Mouse (Mus musculus): ENCODE data around the gene Necab3.
A peak's percentile ranks its signal among the peaks of the same experiment; 100 is the strongest.

Necab3 gene

GRCm38 (mm10) chr2:154571976-154572375 lies 13.3 kb upstream of the Necab3 start:
- DNase-seq (ENCODE audit: low read depth, low spot score), result no peak

GRCm38 (mm10) chr2:154571266-154571665 lies 12.6 kb upstream of the Necab3 start:
- DNase-seq (ENCODE audit: low read depth, low spot score), result no peak

GRCm38 (mm10) chr2:154570666-154571065 lies 12.0 kb upstream of the Necab3 start:
- no peak for DNase-seq (ENCODE audit: low read depth, low spot score)

DNA sequence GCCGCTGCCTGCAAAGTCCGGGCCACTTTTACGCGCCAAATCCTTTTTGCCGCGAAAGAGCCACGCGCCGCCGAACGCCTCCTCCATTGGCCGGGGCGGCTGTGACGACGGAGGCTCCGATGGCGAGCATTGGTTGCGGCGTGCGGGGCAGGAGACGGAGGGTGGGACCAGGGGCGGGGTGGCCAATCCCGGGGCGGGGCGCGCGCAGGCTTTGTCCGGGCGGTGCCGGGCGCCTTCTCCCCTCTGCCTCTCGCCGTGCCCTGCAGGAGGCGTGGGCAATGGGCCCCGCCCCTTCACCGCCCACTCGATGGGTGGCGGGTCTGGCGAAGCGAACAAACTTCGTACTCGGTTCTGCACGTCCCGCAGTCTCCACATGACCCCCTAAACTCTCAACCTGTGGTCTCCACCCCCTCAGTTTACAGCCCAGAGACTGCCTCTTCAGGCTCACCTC lies 11.2 kb upstream of the Necab3 start, which contains the start of gene E2f1:
E2f1 (minus strand) TSS at position 57 of the 451 bp plus-strand sequence.
- peak; percentile 97 for DNase-seq (ENCODE audit: low read depth, low spot score)

DNA sequence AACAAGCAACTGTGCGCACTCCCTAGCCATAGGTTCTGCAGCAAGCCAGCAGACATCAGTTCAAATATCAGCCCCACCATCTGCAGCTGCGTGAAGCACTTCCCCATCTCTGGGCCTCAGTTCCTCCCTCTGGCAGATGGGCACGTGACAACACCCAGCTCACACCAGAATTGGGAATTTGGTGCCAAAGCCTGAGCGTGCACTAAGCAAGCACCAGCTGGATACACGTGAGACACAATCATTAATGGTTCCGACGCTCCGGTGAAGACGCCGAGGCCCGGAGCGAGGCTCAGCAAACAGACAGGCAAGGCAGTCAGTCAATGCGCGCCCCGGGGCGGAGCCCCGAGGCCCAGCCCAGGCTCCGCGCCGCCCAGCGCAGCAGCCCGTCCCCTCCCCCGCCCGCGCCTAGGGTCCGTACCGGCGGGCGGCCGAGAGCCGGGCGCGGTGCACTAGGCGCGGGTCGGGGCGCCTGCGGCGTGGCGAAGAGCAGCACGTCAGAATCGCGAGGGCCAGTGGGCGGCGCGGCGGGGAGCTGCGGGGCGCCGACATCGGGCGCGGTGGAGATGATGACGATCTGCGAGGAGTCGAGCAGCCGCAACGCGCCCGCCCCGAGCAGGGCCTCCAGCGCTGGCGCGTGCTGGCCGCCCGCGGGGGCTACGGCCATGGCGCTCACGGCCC lies 10.5 kb upstream of the Necab3 start:
- peak; percentile 71 for DNase-seq (ENCODE audit: low read depth, low spot score)

- peak; percentile 63 for DNase-seq (ENCODE audit: low read depth, low spot score)
Observed at GRCm38 (mm10) chr2:154568329-154569070, 9.8 kb upstream of the Necab3 start.

GRCm38 (mm10) chr2:154567766-154568165 lies 9.1 kb upstream of the Necab3 start:
- no peak for DNase-seq (ENCODE audit: low read depth, low spot score)

DNA sequence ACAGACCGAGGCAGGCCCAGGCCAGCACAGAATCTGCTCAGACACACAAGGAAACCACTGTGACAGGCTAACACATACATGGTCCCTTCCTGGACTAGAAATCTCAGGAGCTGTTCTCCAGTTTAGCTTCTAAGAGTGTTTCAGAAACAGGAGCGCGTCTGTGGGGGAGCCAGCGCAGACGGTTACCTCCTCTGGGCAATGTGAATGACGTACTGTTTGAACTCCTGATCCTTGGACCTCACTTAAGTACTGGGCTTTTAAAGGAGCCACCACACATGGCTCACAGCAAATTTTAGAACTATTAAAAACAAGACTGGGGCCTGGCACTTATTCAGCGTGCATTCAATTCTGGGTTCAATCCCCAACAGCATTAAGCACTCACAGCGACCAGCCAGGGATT lies 8.0 kb upstream of the Necab3 start:
- DNase-seq (ENCODE audit: low read depth, low spot score), result no peak

DNA sequence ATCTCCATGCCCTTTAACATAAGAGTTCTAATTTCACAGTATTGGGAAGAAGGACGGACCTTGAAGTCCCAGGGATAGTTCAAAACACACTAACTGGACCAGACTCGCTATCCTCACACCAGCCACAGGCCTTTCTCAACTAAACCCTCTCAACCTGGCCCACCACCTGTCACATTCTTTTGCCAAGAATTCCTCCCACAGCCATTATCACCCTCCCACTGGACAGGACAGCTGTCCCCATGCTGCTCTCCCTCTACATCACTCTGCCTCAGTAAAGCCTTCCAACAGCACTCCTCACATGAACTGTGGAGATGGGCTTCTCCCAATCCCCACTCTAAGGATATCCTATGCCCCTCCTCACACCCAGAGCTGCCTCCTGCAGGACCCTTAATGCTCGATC lies 6.9 kb upstream of the Necab3 start:
- no peak for DNase-seq (ENCODE audit: low read depth, low spot score)

DNA sequence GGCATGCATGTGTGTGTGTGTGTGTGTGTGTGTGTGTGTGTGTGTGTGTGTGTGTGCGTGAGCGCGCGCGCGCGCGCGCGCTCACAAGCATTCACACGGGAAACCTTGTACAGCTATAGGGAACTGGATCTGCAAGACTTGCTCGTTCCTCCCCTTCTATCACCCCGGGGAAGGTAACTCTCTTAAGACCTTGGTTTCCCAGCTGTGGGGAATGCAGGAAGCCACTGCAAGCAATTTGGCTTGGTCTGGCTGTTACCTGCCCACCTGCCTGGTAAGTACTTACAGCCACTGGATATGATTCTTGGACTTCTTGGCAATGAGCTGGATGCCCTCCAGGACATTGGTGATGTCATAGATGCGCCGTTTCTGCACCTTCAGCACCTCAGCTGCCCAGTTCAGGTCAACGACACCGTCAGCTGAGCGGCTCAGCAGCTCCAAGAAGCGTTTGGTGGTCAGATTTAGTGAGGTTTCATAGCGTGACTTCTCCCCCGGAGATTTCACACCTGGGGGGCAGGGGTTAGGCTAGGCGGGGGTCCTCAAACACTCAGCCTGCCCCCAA lies 5.0 kb upstream of the Necab3 start:
- no peak for DNase-seq (ENCODE audit: low read depth, low spot score)

DNA sequence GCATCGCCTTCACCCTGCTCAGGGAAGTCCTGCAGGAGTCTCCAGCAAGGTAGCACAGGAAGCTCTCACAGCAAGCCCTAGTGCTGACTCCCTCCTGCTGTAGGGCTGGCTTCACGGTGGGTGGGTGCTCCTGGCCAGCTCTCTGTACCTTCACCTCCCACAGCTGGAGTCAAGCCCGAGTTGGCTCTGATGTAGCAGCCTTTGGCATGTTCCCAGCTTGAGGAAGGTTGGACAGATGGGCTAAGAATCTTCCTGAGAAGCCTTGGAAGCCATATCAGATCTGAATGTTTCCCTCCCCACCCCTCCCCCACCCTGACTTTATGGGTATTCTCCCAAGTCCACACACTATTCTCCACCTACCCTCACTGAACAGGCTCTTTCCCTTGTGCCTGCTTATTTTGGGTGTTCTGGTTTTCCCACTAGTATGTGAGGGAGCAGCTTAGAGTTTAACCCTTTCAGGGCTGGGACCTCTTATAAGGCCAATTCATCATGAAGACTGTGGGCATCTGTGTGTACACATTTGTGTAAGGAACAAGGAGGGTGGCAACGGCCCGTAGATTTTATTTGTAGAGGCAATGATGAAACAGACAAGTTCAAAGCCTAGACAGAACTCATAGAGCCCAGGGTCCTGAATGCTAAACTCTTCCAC lies 1.4 kb downstream of the Necab3 start:
- DNase-seq (ENCODE audit: low read depth, low spot score), result no peak

- no peak for DNase-seq (ENCODE audit: low read depth, low spot score)
Observed at GRCm38 (mm10) chr2:154555235-154555634, 3.5 kb downstream of the Necab3 start.

GRCm38 (mm10) chr2:154552424-154552907 lies 6.2 kb downstream of the Necab3 start:
- peak; percentile 43 for DNase-seq (ENCODE audit: low read depth, low spot score)

- DNase-seq (ENCODE audit: low read depth, low spot score), result peak; percentile 39
Observed at GRCm38 (mm10) chr2:154551927-154552326, 6.8 kb downstream of the Necab3 start.

DNA sequence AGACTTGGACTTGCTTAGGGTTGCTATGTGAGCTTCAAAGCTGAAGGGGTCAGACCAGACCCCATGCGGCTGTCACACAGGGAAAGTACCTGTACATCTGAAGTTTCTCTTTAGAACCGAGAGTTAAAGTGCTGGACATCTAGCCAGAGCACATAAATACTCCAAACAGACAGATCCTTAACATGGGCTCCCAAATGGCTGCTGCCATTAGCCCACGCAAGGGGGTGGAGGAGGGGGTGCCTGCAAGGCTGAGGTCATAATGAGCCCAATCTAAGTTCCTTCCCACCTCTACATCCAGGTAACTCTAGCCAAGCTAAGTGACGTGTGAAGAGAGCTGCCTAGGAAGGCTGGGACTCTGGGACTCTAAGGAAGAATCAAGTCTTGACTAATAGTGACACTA lies 7.2 kb downstream of the Necab3 start, which contains the start of gene Actl10:
Actl10 (plus strand) TSS at position 301 of the 400 bp plus-strand sequence.
- no peak for DNase-seq (ENCODE audit: low read depth, low spot score)

DNA sequence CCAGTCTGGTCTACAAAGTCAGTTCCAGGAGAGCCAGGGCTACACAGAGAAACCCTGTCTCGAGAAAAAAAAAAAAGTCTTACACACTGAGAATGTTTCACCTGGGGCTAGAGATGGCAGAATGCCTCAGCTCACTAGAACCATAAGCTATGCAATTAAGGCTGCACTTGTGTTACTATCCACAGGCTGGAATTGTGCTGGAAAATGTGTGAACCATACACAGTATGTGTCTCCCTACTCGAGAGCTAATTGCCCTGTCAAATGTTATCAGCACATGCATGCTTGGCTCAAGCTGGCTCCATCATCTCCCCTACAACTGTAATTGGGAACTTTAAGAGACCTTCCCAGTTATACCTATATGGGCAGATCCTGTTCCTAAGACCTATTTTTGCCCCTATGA lies 7.8 kb downstream of the Necab3 start:
- no peak for DNase-seq (ENCODE audit: low read depth, low spot score)

DNA sequence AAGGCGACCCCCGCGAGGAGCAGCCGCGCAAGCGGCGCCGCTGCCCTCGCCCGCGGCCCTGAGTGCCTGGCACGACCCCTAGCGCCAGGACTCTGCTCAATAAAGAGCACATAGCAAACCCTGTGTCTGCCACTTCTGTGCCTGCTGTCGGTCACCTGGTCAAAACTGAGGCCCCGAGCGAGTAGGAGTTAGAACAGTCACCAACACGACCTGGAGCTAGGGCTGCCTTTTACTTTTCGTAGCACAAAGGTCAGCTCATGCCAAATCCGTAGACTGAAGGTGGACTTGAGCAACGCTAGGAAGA lies 8.9 kb downstream of the Necab3 start:
- DNase-seq (ENCODE audit: low read depth, low spot score), result no peak

DNA sequence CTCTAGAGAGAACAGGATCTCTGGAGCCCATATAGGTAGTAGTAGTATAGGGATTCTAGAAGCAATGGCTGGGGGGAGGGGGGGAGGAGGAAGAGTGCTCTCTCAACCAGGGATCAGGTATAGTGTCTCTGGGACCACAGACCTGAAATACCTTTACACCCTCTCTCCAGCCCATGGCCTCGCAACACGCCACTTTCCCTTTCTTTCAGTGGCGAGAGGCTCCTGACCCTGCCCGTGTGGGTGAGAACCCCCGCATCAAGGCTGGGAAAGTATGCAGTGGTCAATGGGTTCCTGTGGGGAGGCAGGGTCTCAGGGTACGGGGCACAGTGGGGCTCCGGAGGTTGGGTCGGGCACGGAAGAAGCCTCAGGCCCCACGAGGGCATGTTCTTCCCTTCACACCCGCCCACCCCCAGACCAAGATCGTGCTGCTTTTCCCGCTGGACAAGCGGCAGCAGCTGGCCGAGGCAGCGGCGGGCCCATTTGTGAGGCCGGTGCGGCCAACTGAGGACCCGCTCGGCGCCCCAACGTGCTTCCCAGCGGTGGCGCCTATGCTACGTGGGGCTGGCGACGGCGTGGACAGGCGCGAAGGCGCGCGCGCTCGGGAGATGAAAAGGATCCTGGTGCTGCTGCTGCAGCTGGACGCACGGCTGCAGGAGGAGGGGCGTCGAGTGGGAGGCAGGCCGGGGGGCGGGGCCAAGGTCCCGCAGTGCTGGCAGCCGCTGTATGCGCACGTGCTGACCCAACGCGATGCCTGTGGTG lies 9.4 kb downstream of the Necab3 start:
- DNase-seq (ENCODE audit: low read depth, low spot score), result peak; percentile 88

- peak; percentile 47 for DNase-seq (ENCODE audit: low read depth, low spot score)
Observed at GRCm38 (mm10) chr2:154548688-154549087, 10.0 kb downstream of the Necab3 start.

- DNase-seq (ENCODE audit: low read depth, low spot score), result no peak
Observed at GRCm38 (mm10) chr2:154546711-154547110, 12.0 kb downstream of the Necab3 start, which contains the start of gene 1700003F12Rik. TSS of gene 1700003F12Rik (plus strand) at chr2:154547085.
